Mouse (Mus musculus) cerebellum, postnatal 25 days (tissue): Measurements from ENCODE around the gene Pisd.
"Not testable (repeated sequence)": the region's sequence is repeated elsewhere in the genome, so short reads cannot be mapped to it uniquely, and the experiment has no call there.

Source experiments
- DNase-seq, 2 experiments: peaks; one replicate each; pipeline ENCODE4 v3.0.0; 2021; ENCODE audit warnings: mixed read lengths in 2 of 2

Pisd gene

GRCm38 (mm10) chr5:32785313-32785915 lies at the start of gene Pisd:
TSS of gene Pisd (minus strand) at chr5:32785646.
- DNase-seq: peak; percentile 96 to 98

- DNase-seq: no peak
Measured at GRCm38 (mm10) chr5:32834497-32834896, 49.1 kb upstream of the Pisd start.

GRCm38 (mm10) chr5:32830054-32830453 lies 44.6 kb upstream of the Pisd start:
- no peak for DNase-seq

- not testable (repeated sequence) for DNase-seq
Measured at GRCm38 (mm10) chr5:32828766-32829165, 43.3 kb upstream of the Pisd start.

- no peak for DNase-seq
Measured at GRCm38 (mm10) chr5:32827009-32827408, 41.6 kb upstream of the Pisd start, which contains the start of gene Gm20671. TSS of gene Gm20671 (minus strand) at chr5:32827109.

- no peak for DNase-seq
Measured at GRCm38 (mm10) chr5:32820471-32820870, 35.0 kb upstream of the Pisd start.

- peak; percentile 35 to 51 for DNase-seq
Measured at GRCm38 (mm10) chr5:32815396-32815795, 29.9 kb upstream of the Pisd start.

- DNase-seq: not testable (repeated sequence)
Measured at GRCm38 (mm10) chr5:32786454-32786853, 1.0 kb upstream of the Pisd start.

- DNase-seq: no peak
Measured at GRCm38 (mm10) chr5:32784726-32785125, 720 bp downstream of the Pisd start.

GRCm38 (mm10) chr5:32781596-32781995 lies 3.9 kb downstream of the Pisd start:
- no peak for DNase-seq

GRCm38 (mm10) chr5:32778168-32778567 lies 7.3 kb downstream of the Pisd start:
- DNase-seq: no peak

GRCm38 (mm10) chr5:32772361-32772760 lies 13.1 kb downstream of the Pisd start:
- peak; percentile 29 to 52 for DNase-seq

- DNase-seq: no peak
Measured at GRCm38 (mm10) chr5:32767636-32768373, 17.6 kb downstream of the Pisd start.

GRCm38 (mm10) chr5:32767004-32767403 lies 18.4 kb downstream of the Pisd start:
- no peak for DNase-seq

- no peak for DNase-seq
Measured at GRCm38 (mm10) chr5:32761566-32762140, 23.8 kb downstream of the Pisd start.

- no peak for DNase-seq
Measured at GRCm38 (mm10) chr5:32760787-32761186, 24.7 kb downstream of the Pisd start.

GRCm38 (mm10) chr5:32760352-32760751 lies 25.1 kb downstream of the Pisd start:
- DNase-seq: not testable (repeated sequence)

- DNase-seq: no peak
Measured at GRCm38 (mm10) chr5:32759662-32760061, 25.8 kb downstream of the Pisd start.

- DNase-seq: no peak
Measured at GRCm38 (mm10) chr5:32756141-32756540, 29.3 kb downstream of the Pisd start.

GRCm38 (mm10) chr5:32751736-32752135 lies 33.7 kb downstream of the Pisd start:
- DNase-seq: no peak

GRCm38 (mm10) chr5:32748936-32749335 lies 36.5 kb downstream of the Pisd start:
- no peak for DNase-seq

GRCm38 (mm10) chr5:32747650-32748375 lies 37.6 kb downstream of the Pisd start:
- peak; percentile 61 to 68 for DNase-seq
